Mouse (Mus musculus) lung, adult 2 months (tissue): Measurements from ENCODE around the gene Cipc. TPM values are rescaled to one million over a fixed set of nuclear protein-coding genes. Genes with fewer than 3 reads are reported as not detected.
A peak's percentile ranks its signal among the peaks of the same experiment; 100 is the strongest.

Source experiments
- DNase-seq: peaks from one replicate; pipeline ENCODE4 v3.0.0; 2022
- H3K4me1 ChIP-seq: fragments of 200-500 bp; 2 replicates; pipeline ENCODE4 v1.6.1; 2011; ENCODE audit warnings: low read length; ENCODE audit not compliant: control insufficient read depth, insufficient read depth
- H3K4me3 ChIP-seq: fragments of 200-500 bp; replicated peaks from 2 replicates; pipeline ENCODE3; 2011; ENCODE audit warnings: low read depth, mild to moderate bottlenecking, control low read depth, low read length; ENCODE audit errors: extremely low read depth
- CTCF ChIP-seq: fragments of 200-500 bp; IDR thresholded peaks from 2 replicates; pipeline ENCODE4 v1.5.1; 2011; ENCODE audit warnings: mild to moderate bottlenecking, low read length, control low read depth; ENCODE audit not compliant: insufficient read depth
- POLR2A ChIP-seq: fragments of 200-500 bp; IDR thresholded peaks from 2 replicates; pipeline ENCODE4 v1.6.1; 2011; ENCODE audit warnings: low read depth, mild to moderate bottlenecking, control low read depth, low read length, borderline replicate concordance; ENCODE audit errors: extremely low read depth
- WGBS: fragments of 180-500 bp; shearing (Covaris S2); methylation state at CpG from one replicate; pipeline ENCODE4 v1.1.7; 2018; 5-methylcytosine and 5-hydroxymethylcytosine counted together
- polyA plus RNA-seq: library from polyadenylated mRNA; depleted of rRNA; stranded (reverse); fragments of >200 nt; gene quantifications from 2 replicates; pipeline ENCODE4 v1.2.3, GENCODE M21; 2012

The Cipc gene
- polyA plus RNA-seq, 1 experiment: 27.2 TPM

- 67% methylated on average over 10 of the region's 10 CpGs for WGBS
- DNase-seq: no peak
- Histone ChIP-seq H3K4me3 (no peak overlapping the region), H3K4me1 (peaks cover 3% of the 10 kb centered on the region; the same call in 1 of the 2 replicates)
- TF ChIP-seq POLR2A (no peak), CTCF (no peak)
These were observed 35.3 kb upstream of the Cipc start for GRCm38 (mm10) chr12:86911482-86911931.

- Histone ChIP-seq H3K4me1 (peaks cover 3% of the 10 kb centered on the region; the same call in 1 of the 2 replicates), H3K4me3 (no peak overlapping the region)
- 18% methylated on average over 22 of the region's 22 CpGs for WGBS
- no peak for DNase-seq
- TF ChIP-seq CTCF: no peak
- no peak for TF ChIP-seq POLR2A
These were observed 34.3 kb upstream of the Cipc start for GRCm38 (mm10) chr12:86912335-86913093.

- Histone ChIP-seq H3K4me3 (no peak overlapping the region), H3K4me1 (peaks cover 7% of the 10 kb centered on the region)
- no peak for TF ChIP-seq POLR2A
- TF ChIP-seq CTCF: no peak
- 31% methylated on average over 2 of the region's 2 CpGs for WGBS
- DNase-seq: no peak
These were observed 32.5 kb upstream of the Cipc start for GRCm38 (mm10) chr12:86914351-86914750.

GRCm38 (mm10) chr12:86914756-86915155, 32.1 kb upstream of the Cipc start:
- no peak for DNase-seq
- H3K4me3 ChIP-seq: no peak overlapping the region
- TF ChIP-seq POLR2A (no peak), CTCF (no peak)
- WGBS: 21% methylated on average over 6 of the region's 6 CpGs
- peaks cover 7% of the 10 kb centered on the region for H3K4me1 ChIP-seq

- Histone ChIP-seq H3K4me1 (peaks cover 7% of the 10 kb centered on the region), H3K4me3 (no peak overlapping the region)
- no peak for DNase-seq
- TF ChIP-seq CTCF (no peak), POLR2A (no peak)
- 70% methylated on average over 7 of the region's 7 CpGs for WGBS
These were observed 31.2 kb upstream of the Cipc start for GRCm38 (mm10) chr12:86915617-86916016.

- H3K4me3 ChIP-seq: no peak overlapping the region
- DNase-seq: no peak
- TF ChIP-seq POLR2A (no peak), CTCF (no peak)
- peaks cover 7% of the 10 kb centered on the region for H3K4me1 ChIP-seq
- WGBS: 88% methylated on average over 7 of the region's 7 CpGs
These were observed 29.9 kb upstream of the Cipc start for GRCm38 (mm10) chr12:86916796-86917573.

- WGBS: 16% methylated on average over 11 of the region's 11 CpGs
- peak; percentile 46 for DNase-seq
- TF ChIP-seq CTCF (no peak), POLR2A (peak; percentile 42; the same call in 1 of the 2 replicates)
These were observed 28.4 kb upstream of the Cipc start for GRCm38 (mm10) chr12:86918361-86918967.

GRCm38 (mm10) chr12:86918983-86919722, 27.7 kb upstream of the Cipc start:
- no peak overlapping the region for H3K4me3 ChIP-seq
- DNase-seq: peak; percentile 52
- TF ChIP-seq POLR2A (0 out of 2 replicates have a peak, but pooled peaks have one; percentile 16), CTCF (no peak)
- WGBS: 67% methylated on average over 17 of the region's 17 CpGs
- H3K4me1 ChIP-seq: peaks cover 10% of the 10 kb centered on the region

More at GRCm38 (mm10) chr12:86918361-86918967, 28.4 kb upstream of the Cipc start:
- Histone ChIP-seq H3K4me1 (peaks cover 7% of the 10 kb centered on the region), H3K4me3 (no peak overlapping the region)

GRCm38 (mm10) chr12:86923837-86924236, 23.0 kb upstream of the Cipc start:
- Histone ChIP-seq H3K4me3 (no peak overlapping the region), H3K4me1 (peaks cover 6% of the 10 kb centered on the region)
- WGBS: 2% methylated on average over 5 of the region's 5 CpGs
- TF ChIP-seq POLR2A (no peak), CTCF (peak; percentile 87)
- peak; percentile 82 for DNase-seq
